Mouse (Mus musculus): ENCODE data around the gene C1rl. TPM values are rescaled to one million over a fixed set of nuclear protein-coding genes. Genes with fewer than 3 reads are reported as not detected.
"Not testable (repeated sequence)": the region's sequence is repeated elsewhere in the genome, so short reads cannot be mapped to it uniquely, and the experiment has no call there.

The C1rl gene
- total and polyA plus RNA-seq, 2 experiments from 2014 or later, result 0.22 to 0.48 TPM

DNA sequence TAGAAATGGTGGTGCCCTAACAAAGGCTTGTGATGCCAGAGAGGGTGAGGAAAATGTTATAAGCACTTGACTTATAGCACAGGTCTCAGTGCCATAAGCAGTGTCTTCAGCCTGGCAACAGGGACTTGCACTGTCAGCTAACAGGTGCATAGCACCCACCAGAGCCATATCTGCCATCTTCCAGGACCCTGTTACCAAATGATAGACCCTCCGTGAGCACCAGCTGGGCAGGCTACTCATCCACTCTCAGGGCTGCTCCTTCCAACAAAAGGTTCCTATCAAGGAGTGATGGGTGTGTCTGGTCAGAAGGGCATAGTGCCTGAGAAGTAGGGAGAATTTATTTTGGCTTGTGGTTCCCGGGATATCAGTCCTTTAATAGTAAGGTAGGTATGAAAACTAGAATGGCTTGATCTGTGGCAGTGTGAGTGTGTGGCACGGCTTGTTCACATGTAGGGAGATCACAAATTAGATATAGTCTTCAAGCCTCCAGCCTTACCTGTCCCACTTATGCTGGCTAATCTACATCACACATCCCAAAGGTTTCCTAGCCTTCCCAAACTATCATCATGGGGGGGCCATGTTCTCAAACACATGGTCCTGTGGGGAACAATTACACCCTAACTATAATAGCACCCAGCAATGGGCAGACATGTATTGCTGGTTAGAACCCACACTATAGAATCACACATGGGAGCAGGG lies 13.9 kb upstream of the C1rl start:
- Histone ChIP-seq H3K4me2 (ENCODE audit: low read depth) (no peak overlapping the region), H3K4me1 (ENCODE audit: insufficient read depth) (no peaks in the 10 kb centered on the region), H3K27me3 (ENCODE audit: insufficient read depth, low read length) (no peaks in the 10 kb centered on the region), H3K36me3 (ENCODE audit: insufficient read depth) (no peaks in the 10 kb centered on the region), H3K27ac (ENCODE audit: low read depth, low read length) (no peak overlapping the region), H3K9ac (no peak overlapping the region), H3K9me3 (ENCODE audit: low read length) (no peaks in the 10 kb centered on the region), H3K4me3 (ENCODE audit: low read depth, low read length) (no peak overlapping the region)
- WGBS, result 89% methylated on average over 3 of the region's 3 CpGs
- ATAC-seq (no peak), DNase-seq (no peak)
- TF ChIP-seq CTCF (IDR thresholded peaks at IDR 0.05; ENCODE audit: low read depth), result no peak

DNA sequence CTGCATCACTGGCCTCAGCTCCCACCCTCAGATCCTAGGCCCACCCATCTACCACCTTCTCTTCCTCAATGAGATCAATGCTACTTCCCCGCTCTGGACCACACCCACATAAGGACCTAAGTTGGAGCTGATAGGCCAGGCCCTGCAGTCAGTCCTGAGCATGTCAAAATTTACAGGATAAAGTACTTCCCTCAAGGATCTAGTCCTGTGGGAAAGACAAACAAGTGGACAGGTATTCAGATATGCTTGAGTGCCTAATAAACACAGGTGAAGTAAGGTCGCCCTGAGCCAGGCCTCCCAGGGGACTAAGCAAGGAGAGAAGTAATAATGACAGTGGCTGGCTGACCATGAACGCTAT lies 13.4 kb upstream of the C1rl start:
- Histone ChIP-seq H3K27me3 (ENCODE audit: insufficient read depth, low read length) (no peaks in the 10 kb centered on the region), H3K4me1 (ENCODE audit: insufficient read depth) (no peaks in the 10 kb centered on the region), H3K4me2 (ENCODE audit: low read depth) (no peak overlapping the region), H3K4me3 (ENCODE audit: low read depth, low read length) (no peak overlapping the region), H3K27ac (ENCODE audit: low read depth, low read length) (no peak overlapping the region), H3K9ac (no peak overlapping the region), H3K36me3 (ENCODE audit: insufficient read depth) (no peaks in the 10 kb centered on the region), H3K9me3 (ENCODE audit: low read length) (no peaks in the 10 kb centered on the region)
- DNase-seq (no peak), ATAC-seq (no peak)
- TF ChIP-seq CTCF (IDR thresholded peaks at IDR 0.05; ENCODE audit: low read depth), result no peak
- 89% methylated on average over 3 of the region's 3 CpGs for WGBS

DNA sequence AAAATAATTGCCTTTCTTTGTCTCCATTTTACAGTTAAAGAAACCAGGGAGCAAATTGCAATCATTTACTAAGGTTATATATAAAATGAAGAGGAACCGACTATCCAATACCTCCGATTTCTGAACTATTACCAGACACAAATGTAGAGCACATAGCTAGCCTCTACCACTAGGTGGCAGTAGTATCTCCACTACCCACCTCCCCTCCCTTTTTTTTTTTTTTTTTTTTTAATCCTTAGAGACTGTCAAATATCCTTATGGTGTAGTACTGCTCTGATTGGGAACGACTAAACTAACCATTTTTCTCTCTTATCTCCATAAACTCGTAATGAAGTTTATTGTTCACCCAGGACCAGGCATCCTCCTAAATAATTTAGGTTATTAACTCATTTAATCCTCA lies 12.6 kb upstream of the C1rl start:
- Histone ChIP-seq H3K27ac (ENCODE audit: low read depth, low read length) (no peak overlapping the region), H3K9ac (no peak overlapping the region), H3K36me3 (ENCODE audit: insufficient read depth) (no peaks in the 10 kb centered on the region), H3K4me2 (ENCODE audit: low read depth) (no peak overlapping the region), H3K4me1 (ENCODE audit: insufficient read depth) (no peaks in the 10 kb centered on the region), H3K27me3 (ENCODE audit: insufficient read depth, low read length) (no peaks in the 10 kb centered on the region), H3K9me3 (ENCODE audit: low read length) (no peaks in the 10 kb centered on the region), H3K4me3 (ENCODE audit: low read depth, low read length) (no peak overlapping the region)
- 56% methylated on average over 4 of the region's 4 CpGs for WGBS
- DNase-seq (peak; percentile 60), ATAC-seq (peak; percentile 52; the same call in 1 of the 2 replicates)
- peak; percentile 73 for TF ChIP-seq CTCF (IDR thresholded peaks at IDR 0.05; ENCODE audit: low read depth)

DNA sequence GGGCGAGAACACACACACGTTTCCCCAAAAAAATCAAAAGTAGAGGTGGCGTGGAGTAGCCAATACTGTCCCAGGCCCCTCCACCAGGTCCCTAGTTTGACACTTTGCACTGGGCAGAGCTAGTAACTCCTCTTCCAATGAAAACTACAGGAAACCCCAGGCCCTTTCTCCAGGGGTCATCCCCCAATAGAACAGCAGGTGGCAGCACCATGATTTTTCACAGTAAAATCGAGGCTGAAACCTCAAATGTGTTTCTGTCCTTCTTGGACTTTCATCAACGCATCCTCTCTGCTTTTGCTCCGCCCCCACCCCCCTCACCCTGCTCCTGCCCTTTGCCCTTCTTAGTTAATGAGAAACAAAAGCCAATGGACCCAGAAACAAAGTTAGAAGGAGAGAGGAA lies 11.3 kb upstream of the C1rl start:
- peak; percentile 72 for TF ChIP-seq CTCF (IDR thresholded peaks at IDR 0.05; ENCODE audit: low read depth)
- ATAC-seq, result 0 out of 2 replicates have a peak, but pooled peaks have one; percentile 21
- H3K4me3 ChIP-seq (ENCODE audit: low read depth, low read length), result no peak overlapping the region
- no peaks in the 10 kb centered on the region for H3K4me1 ChIP-seq (ENCODE audit: insufficient read depth)
- H3K27me3 ChIP-seq (ENCODE audit: insufficient read depth, low read length), result no peaks in the 10 kb centered on the region
- no peaks in the 10 kb centered on the region for H3K9me3 ChIP-seq (ENCODE audit: low read length)
- H3K9ac ChIP-seq, result no peak overlapping the region
- WGBS, result 31% methylated on average over 6 of the region's 6 CpGs
- no peak overlapping the region for H3K27ac ChIP-seq (ENCODE audit: low read depth, low read length)
- no peaks in the 10 kb centered on the region for H3K36me3 ChIP-seq (ENCODE audit: insufficient read depth)
- H3K4me2 ChIP-seq (ENCODE audit: low read depth), result no peak overlapping the region
- peak; percentile 46 for DNase-seq

DNA sequence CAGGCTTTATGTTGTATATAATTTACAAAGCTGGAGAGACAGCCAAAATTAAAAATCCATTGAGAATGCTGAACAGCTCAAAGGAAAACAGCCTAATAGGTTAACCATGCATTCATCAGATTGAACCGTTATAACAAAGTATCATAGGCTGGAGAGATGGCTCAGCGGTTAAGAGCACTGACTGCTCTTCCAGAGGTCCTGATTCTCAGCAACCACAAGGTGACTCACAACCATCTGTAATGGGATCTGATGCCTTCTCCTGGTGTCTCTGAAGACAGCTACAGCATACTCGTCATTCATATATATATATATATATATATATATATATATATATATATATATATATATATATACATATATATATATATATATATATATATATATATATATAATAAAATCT lies 9.1 kb upstream of the C1rl start:
- WGBS, result 89% methylated on average over 3 of the region's 3 CpGs
- H3K27ac ChIP-seq (ENCODE audit: low read depth, low read length); H3K4me3 ChIP-seq (ENCODE audit: low read depth, low read length); H3K4me1 ChIP-seq (ENCODE audit: insufficient read depth); ATAC-seq; H3K36me3 ChIP-seq (ENCODE audit: insufficient read depth); H3K9ac ChIP-seq; H3K4me2 ChIP-seq (ENCODE audit: low read depth); H3K9me3 ChIP-seq (ENCODE audit: low read length); H3K27me3 ChIP-seq (ENCODE audit: insufficient read depth, low read length); DNase-seq: not testable (repeated sequence)

DNA sequence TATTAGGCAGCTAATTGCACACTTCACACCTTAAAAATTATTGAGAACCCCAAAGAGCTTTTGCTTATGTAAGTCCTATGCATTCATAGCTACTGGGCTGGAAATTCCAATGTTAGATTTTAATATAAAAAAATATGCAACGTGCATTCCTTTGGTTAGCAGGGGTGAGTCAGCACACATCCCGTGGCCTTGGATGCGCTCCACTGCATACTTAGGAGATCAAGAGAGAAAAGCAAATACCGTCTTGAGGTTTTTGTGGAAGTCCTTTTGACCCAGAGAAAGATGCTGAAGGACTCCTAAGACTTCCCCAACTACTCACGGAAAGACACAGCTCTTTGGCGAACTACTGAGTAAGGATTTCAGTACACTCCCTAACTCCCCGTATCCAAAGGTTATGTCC lies 8.1 kb upstream of the C1rl start:
- Histone ChIP-seq H3K4me2 (ENCODE audit: low read depth) (peak overlapping the region; percentile 37; the same call in 1 of the 2 replicates), H3K36me3 (ENCODE audit: insufficient read depth) (no peaks in the 10 kb centered on the region), H3K4me1 (ENCODE audit: insufficient read depth) (no peaks in the 10 kb centered on the region), H3K27me3 (ENCODE audit: insufficient read depth, low read length) (no peaks in the 10 kb centered on the region), H3K27ac (ENCODE audit: low read depth, low read length) (no peak overlapping the region), H3K4me3 (ENCODE audit: low read depth, low read length) (0 out of 2 replicates have a peak overlapping the region, but pooled peaks have one; percentile 27), H3K9me3 (ENCODE audit: low read length) (no peaks in the 10 kb centered on the region), H3K9ac (no peak overlapping the region)
- 86% methylated on average over 7 of the region's 7 CpGs for WGBS
- DNase-seq (no peak), ATAC-seq (no peak)
- no peak for TF ChIP-seq CTCF (IDR thresholded peaks at IDR 0.05; ENCODE audit: low read depth)

DNA sequence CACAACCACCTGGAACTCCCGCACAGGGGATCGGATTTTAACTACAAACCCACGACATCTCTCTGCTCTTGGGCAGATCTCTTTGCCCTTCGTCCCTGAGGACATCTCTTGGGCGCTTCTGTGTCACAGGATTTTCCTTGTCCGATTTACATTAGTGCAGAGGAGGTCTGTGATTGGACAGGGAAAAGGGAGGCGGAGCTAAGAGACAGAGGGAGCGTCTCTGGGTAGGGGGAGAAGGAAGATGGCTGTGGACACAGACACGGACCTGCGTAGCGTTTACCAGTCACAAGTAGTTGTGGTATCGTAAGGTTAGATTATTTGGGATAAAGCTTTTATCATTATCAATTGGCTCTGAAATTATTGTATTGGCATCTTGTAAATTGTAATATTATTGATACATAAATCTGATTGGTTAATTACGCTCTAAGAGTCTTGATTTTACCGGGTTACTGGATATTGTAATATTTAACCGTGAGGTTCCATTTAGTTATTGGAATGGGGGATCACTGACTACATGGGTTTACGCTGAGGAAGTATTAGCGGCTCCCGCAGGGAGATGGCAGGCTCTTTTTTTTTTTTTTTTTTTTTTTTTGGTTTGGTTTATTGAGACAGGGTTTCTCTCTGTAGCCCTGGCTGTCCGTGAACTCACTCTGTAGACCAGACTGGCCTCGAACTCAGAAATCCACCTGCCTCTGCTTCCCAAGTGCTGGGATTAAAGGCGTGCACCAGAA lies 7.3 kb upstream of the C1rl start:
- Histone ChIP-seq H3K4me2 (ENCODE audit: low read depth) (peak overlapping the region; percentile 37), H3K4me1 (ENCODE audit: insufficient read depth) (no peaks in the 10 kb centered on the region), H3K27ac (ENCODE audit: low read depth, low read length) (no peak overlapping the region), H3K9ac (peak overlapping the region; percentile 36; the same call in 1 of the 2 replicates), H3K36me3 (ENCODE audit: insufficient read depth) (no peaks in the 10 kb centered on the region), H3K9me3 (ENCODE audit: low read length) (no peaks in the 10 kb centered on the region), H3K4me3 (ENCODE audit: low read depth, low read length) (peak overlapping the region; percentile 27), H3K27me3 (ENCODE audit: insufficient read depth, low read length) (no peaks in the 10 kb centered on the region)
- ATAC-seq (peak; percentile 96), DNase-seq (peak; percentile 73)
- TF ChIP-seq CTCF (IDR thresholded peaks at IDR 0.05; ENCODE audit: low read depth), result no peak
- WGBS, result 38% methylated on average over 21 of the region's 21 CpGs

All from forebrain, postnatal 0 days (tissue).